Mouse (Mus musculus): Measurements from ENCODE around the gene Dpp4.

The Dpp4 gene

GRCm38 (mm10) chr2:62287532-62287931 is 124.5 kb downstream of the Dpp4 start:
- no peak for DNase-seq (ENCODE audit: low spot score in 2 of 2)

GRCm38 (mm10) chr2:62285847-62286246 is 126.2 kb downstream of the Dpp4 start:
- DNase-seq (ENCODE audit: low spot score in 2 of 2): no peak

GRCm38 (mm10) chr2:62285026-62285425 is 127.0 kb downstream of the Dpp4 start:
- DNase-seq (ENCODE audit: low spot score in 2 of 2): no peak
